Mouse (Mus musculus) spleen, adult 18-20 months (tissue): Measurements from ENCODE around the gene G6pc2.

ENCODE experiments used
- DNase-seq, 2 experiments: peaks; one replicate each; pipeline ENCODE4 v3.0.0; 2022; ENCODE audit warnings: mixed read lengths in 2 of 2

Gene G6pc2

DNA sequence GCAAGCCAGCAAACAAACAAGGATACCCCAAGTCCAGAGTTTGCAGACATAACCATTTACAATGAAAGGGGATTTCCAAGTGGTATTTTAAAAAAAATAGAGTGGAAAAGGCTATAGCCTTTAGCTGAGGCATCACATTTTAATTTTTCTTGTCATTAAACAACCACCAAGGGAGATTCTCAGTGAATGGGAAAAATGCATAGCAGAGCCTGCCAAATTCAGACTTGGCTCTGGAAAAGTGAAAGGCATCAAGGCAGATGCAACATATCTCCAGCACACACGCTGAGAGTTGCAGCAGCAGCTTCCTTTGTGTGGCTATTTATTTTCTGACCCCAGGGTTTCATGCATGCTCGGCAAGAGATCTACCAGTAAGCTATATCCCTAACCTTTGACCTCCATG lies 34.1 kb downstream of the G6pc2 start:
- DNase-seq, result no peak

GRCm38 (mm10) chr2:69247081-69247480 lies 36.2 kb downstream of the G6pc2 start:
- no peak for DNase-seq

GRCm38 (mm10) chr2:69248221-69248755 lies 37.4 kb downstream of the G6pc2 start:
- DNase-seq, result no peak

- DNase-seq, result no peak
Measured at GRCm38 (mm10) chr2:69264069-69264618, 53.3 kb downstream of the G6pc2 start.

DNA sequence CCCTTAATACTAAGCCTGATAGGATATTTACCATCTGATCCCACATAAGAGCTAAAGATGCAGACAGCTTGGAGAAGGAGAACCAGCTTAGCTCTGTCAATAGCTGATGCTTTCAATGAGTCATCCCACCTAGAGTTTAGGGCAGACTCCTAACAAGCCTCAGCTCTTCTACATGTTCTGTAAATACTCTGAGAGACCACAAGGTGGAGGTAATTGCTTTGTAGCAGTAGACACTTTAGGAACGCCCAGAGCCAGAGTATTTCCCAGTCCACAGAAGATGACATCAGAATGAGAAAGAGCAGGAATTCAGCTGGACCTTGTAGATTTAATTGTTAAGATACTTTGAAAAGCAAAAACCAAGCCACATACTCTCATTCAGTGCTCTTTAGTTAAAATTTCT lies 65.0 kb downstream of the G6pc2 start:
- DNase-seq, result no peak
